Mouse (Mus musculus) lung, adult 2 months (tissue): ENCODE results near the gene Cyp2t4.

ENCODE experiments used
- CTCF ChIP-seq: fragments of 200-500 bp; IDR thresholded peaks from 2 replicates; pipeline ENCODE4 v1.5.1; 2011; ENCODE audit warnings: mild to moderate bottlenecking, low read length, control low read depth; ENCODE audit not compliant: insufficient read depth
- POLR2A ChIP-seq: fragments of 200-500 bp; IDR thresholded peaks from 2 replicates; pipeline ENCODE4 v1.6.1; 2011; ENCODE audit warnings: low read depth, mild to moderate bottlenecking, control low read depth, low read length, borderline replicate concordance; ENCODE audit errors: extremely low read depth

- TF ChIP-seq CTCF: no peak
- no peak for TF ChIP-seq POLR2A
These were observed 50.4 kb downstream of the Cyp2t4 start for GRCm38 (mm10) chr7:27203730-27204449.
